Mouse (Mus musculus) heart, postnatal 4 days (tissue): ENCODE measurements around the gene Pknox2. TPM values are rescaled to one million over a fixed set of nuclear protein-coding genes. Genes with fewer than 3 reads are reported as not detected.

Source experiments
- DNase-seq: peaks from one replicate; pipeline ENCODE4 v3.0.0; 2021
- total RNA-seq, 2 experiments: library from RNA; stranded (reverse); gene quantifications; 2 replicates each; pipeline ENCODE4 v1.2.3; 2021

Gene Pknox2
- total RNA-seq, 2 experiments from 2014 or later, result 7.0 TPM

- DNase-seq, result no peak
These were observed 156.4 kb downstream of the Pknox2 start for GRCm38 (mm10) chr9:36990626-36991368.

DNA sequence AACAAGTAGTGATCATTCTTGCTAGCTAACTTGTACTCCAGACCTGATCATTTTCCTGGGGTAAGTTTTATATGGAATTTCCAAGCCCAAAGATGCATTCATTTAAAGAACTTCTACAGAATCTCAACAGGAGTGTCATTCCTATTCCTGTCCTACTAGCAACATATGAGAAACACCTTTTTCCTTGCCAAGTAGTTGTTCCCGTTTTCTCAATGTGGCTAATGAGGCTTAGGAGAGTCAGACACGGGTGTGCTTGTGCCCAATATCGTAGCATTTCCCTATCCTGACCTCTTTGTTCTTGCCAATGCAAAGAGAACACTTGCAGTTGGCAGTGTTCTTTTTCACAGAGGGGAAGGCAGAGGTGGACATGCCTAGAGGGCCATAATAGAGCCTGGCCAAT is 157.2 kb downstream of the Pknox2 start:
- DNase-seq, result no peak

DNA sequence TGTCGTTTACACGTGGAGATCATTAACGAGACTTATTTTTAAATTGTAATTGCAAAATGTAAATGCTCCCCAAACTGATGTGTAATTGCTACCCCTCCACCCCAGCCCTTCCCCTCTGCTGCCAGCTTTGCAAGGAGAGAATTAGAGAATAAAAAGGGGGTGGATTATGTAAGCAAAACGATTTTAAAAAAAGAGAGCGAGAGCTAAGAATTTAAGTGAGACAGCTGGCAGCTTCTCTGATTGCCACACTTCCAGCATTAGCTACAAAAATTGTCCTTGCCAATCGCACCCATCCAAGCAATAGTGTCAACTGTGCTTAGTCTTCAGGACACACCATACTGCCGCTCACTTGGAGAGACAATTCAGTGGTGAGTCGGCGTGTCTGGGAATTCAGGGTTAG is 162.0 kb downstream of the Pknox2 start:
- DNase-seq, result no peak

DNA sequence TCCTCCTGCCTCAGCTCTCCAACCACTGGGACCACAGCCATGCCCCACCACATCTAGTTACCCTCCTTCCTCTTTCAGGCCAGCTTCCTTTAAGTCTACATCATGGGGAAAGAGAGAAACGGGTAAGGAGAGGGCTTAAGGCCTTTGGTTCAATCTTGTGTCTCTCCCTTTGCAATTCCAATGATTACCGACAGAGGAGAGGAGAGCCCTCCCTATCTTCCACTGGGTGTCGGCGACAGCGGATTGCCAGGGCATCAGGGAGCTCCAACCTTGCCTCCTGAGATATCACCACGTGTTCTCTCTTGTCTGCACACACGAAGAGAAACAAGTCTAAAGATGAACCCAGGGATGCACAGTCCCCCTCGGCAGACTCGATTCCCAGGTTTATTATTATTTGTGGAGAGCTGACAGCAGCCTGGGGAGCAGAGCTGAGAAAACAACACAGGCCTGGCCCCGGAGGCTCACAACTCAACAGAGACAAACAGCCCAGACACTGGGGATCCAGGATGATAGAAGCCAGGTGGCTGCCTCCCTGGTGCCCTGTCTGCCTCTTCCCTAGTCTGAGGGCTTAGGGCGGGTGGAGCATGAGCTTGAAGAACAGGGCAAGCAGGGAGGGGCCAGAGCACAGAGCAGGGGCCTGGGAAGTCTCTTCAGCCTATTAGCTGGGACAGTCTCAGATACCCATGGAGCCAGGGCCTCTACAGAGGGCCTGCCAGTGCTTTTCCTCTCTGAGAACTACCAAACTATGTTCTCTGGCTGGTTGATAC is 170.4 kb downstream of the Pknox2 start:
- no peak for DNase-seq

GRCm38 (mm10) chr9:36973486-36974227 is 173.6 kb downstream of the Pknox2 start:
- DNase-seq, result peak; percentile 29

- DNase-seq, result no peak
These were observed 175.1 kb downstream of the Pknox2 start for GRCm38 (mm10) chr9:36972089-36972488.

- DNase-seq, result no peak
These were observed 176.1 kb downstream of the Pknox2 start for GRCm38 (mm10) chr9:36971066-36971465.

GRCm38 (mm10) chr9:36970651-36971050 is 176.6 kb downstream of the Pknox2 start:
- peak; percentile 91 for DNase-seq

GRCm38 (mm10) chr9:36969131-36969530 is 178.1 kb downstream of the Pknox2 start:
- no peak for DNase-seq

GRCm38 (mm10) chr9:36968713-36969112 is 178.5 kb downstream of the Pknox2 start:
- peak; percentile 60 for DNase-seq

DNA sequence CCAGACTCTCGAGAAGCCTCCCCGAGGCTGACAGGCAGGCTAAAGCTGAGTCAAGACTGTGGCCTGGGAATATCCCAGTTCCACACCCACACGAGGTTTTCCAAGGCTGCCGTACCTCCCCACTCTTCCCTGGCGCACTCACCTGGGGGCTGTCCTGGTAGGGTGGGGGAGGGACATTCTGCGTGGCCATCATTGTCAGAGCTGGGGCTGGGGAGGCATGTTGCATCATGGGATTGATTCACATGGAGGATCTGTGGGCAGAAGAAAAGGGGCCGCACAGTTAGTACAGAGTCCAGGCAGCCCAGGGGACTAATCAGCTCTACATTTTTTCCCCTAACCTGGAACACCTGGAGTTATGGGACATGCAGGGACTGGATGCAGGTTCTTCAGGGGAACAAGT is 179.0 kb downstream of the Pknox2 start:
- DNase-seq, result no peak

DNA sequence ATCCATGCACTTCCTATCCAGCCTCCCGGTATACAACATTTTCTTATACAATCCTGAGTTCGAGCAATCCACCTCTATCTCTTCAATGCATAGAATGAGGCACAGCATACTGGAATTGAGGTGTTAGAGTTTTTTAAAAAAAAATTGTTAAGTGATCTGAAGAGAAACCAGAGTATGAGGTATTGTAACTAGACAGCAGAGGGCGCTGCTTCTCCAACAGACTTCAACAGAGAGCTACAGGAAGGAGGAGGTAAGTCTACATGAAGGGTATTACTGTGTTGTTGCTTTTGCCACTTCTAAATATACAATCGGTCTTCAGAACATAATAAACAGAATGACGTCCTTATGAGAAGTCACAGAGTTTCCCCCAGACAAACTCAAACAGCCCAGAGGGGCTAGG is 181.5 kb downstream of the Pknox2 start:
- peak; percentile 49 for DNase-seq

DNA sequence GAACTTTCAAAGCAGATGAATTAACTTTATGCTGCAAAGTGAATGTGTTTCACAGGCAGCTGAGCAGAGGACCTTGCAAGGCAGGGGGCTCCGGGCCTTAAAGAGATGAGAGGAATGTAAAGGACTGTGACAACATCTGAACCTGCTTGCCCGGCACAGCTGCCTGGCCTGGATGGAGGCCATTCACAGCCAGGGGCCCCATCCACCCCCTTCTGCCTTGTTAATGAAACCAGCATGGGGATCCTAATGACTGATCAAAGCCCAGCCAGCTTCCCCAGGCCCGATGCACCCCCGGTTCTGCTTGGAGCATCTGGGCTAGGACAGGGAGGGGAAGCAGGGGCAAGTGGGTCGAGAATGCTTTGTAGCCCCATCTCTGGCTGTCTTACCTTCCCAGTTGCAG is 183.0 kb downstream of the Pknox2 start:
- DNase-seq, result no peak

GRCm38 (mm10) chr9:36963512-36963911 is 183.7 kb downstream of the Pknox2 start:
- no peak for DNase-seq

GRCm38 (mm10) chr9:36961874-36962273 is 185.3 kb downstream of the Pknox2 start:
- no peak for DNase-seq

- no peak for DNase-seq
These were observed 186.1 kb downstream of the Pknox2 start for GRCm38 (mm10) chr9:36961153-36961552.

DNA sequence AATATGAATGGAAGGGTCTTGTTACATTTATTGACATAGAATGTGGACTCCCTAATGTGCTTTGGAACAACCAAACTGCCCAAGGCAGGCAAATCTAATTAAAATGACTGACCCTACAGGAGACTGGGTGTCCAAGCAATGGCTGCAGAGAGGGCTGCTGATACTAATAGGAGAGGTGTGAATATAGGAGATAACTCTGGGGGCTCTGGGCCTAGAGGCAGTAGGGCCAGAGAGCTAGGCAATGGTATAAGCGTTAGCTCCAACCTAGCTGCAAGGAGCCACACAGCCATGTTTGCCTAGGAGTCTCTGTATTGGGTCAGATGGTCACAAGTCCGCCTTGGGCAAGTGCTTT is 196.1 kb downstream of the Pknox2 start:
- DNase-seq, result no peak

- DNase-seq, result no peak
These were observed 196.7 kb downstream of the Pknox2 start for GRCm38 (mm10) chr9:36950271-36951132.

GRCm38 (mm10) chr9:36948181-36948580 is 199.0 kb downstream of the Pknox2 start:
- DNase-seq, result no peak

- DNase-seq, result peak; percentile 42
These were observed 200.0 kb downstream of the Pknox2 start for GRCm38 (mm10) chr9:36947056-36947694.

- DNase-seq, result no peak
These were observed 202.4 kb downstream of the Pknox2 start for GRCm38 (mm10) chr9:36944843-36945242.

DNA sequence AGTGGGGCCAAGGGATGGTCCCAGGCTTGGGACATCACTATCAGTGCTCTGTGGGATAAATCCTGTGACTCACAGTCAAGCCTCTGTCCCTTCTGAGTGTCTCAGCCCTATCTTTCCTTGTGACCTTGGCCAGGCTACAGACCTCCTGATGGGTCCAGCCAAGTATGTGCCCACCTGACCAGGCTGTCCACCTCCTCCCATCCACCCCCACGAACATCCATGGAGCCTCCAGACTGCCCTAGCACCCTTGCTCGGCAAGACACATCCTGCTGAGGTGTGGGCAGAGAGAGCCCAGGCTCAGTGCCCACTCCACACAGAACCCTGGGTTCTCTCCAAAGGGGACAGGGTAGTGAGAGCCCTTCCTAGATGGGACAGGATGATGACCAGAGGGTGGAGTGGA is 204.6 kb downstream of the Pknox2 start:
- DNase-seq, result no peak
